Mouse (Mus musculus): ENCODE data around the gene Kifc3. TPM values are rescaled to one million over a fixed set of nuclear protein-coding genes. Genes with fewer than 3 reads are reported as not detected.

Kifc3 gene
- total and polyA plus RNA-seq, 3 experiments = 0.16 TPM; not detected in 2

- Histone ChIP-seq H3K36me3 (replicated peaks) (no peaks in the 10 kb centered on the region), H3K27me3 (ENCODE audit: insufficient read depth, low read length) (peaks cover 51% of the 10 kb centered on the region), H3K4me3 (ENCODE audit: low read depth, low read length) (no peak overlapping the region), H3K4me1 (ENCODE audit: insufficient read depth, low read depth, low read length) (no peaks in the 10 kb centered on the region), H3K9me3 (replicated peaks) (no peaks in the 10 kb centered on the region)
- DNase-seq (ENCODE audit: low spot score) = no peak
- ATAC-seq (ENCODE audit: extremely low read depth, insufficient number of reproducible peaks, low FRiP score, poor library complexity, severe bottlenecking) = no peak
- TF ChIP-seq CTCF (IDR thresholded peaks at IDR 0.05; ENCODE audit: low read depth, low read length) (no peak), TAL1 (conservative IDR thresholded peaks at IDR 0.05; ENCODE audit: low read depth, low read length) (no peak), GATA2 (IDR thresholded peaks at IDR 0.05; ENCODE audit: borderline replicate concordance, low read depth, low read length) (no peak), POLR2AphosphoS5 (IDR thresholded peaks at IDR 0.05; ENCODE audit: insufficient replicate concordance, low read depth, low read length) (no peak), GATA1 (IDR thresholded peaks at IDR 0.05; ENCODE audit: borderline replicate concordance, low read length) (no peak)
Measured at GRCm38 (mm10) chr8:95137201-95137600, 65.4 kb downstream of the Kifc3 start.

- DNase-seq (ENCODE audit: low spot score) = no peak
- no peak overlapping the region for H3K4me3 ChIP-seq (ENCODE audit: low read depth, low read length)
- no peaks in the 10 kb centered on the region for H3K9me3 ChIP-seq (replicated peaks)
- no peaks in the 10 kb centered on the region for H3K4me1 ChIP-seq (ENCODE audit: insufficient read depth, low read depth, low read length)
- TF ChIP-seq TAL1 (conservative IDR thresholded peaks at IDR 0.05; ENCODE audit: low read depth, low read length) (no peak), GATA2 (IDR thresholded peaks at IDR 0.05; ENCODE audit: borderline replicate concordance, low read depth, low read length) (no peak), POLR2AphosphoS5 (IDR thresholded peaks at IDR 0.05; ENCODE audit: insufficient replicate concordance, low read depth, low read length) (no peak), GATA1 (IDR thresholded peaks at IDR 0.05; ENCODE audit: borderline replicate concordance, low read length) (no peak), CTCF (IDR thresholded peaks at IDR 0.05; ENCODE audit: low read depth, low read length) (no peak)
- no peaks in the 10 kb centered on the region for H3K36me3 ChIP-seq (replicated peaks)
- ATAC-seq (ENCODE audit: extremely low read depth, insufficient number of reproducible peaks, low FRiP score, poor library complexity, severe bottlenecking) = no peak
- H3K27me3 ChIP-seq (ENCODE audit: insufficient read depth, low read length) = peaks cover 45% of the 10 kb centered on the region
Measured at GRCm38 (mm10) chr8:95136218-95136617, 66.4 kb downstream of the Kifc3 start.

GRCm38 (mm10) chr8:95135242-95135641, 67.4 kb downstream of the Kifc3 start:
- H3K4me3 ChIP-seq (ENCODE audit: low read depth, low read length) = no peak overlapping the region
- no peaks in the 10 kb centered on the region for H3K36me3 ChIP-seq (replicated peaks)
- H3K9me3 ChIP-seq (replicated peaks) = no peaks in the 10 kb centered on the region
- ATAC-seq (ENCODE audit: extremely low read depth, insufficient number of reproducible peaks, low FRiP score, poor library complexity, severe bottlenecking) (no peak), DNase-seq (ENCODE audit: low spot score) (no peak)
- TF ChIP-seq POLR2AphosphoS5 (IDR thresholded peaks at IDR 0.05; ENCODE audit: insufficient replicate concordance, low read depth, low read length) = no peak
- H3K4me1 ChIP-seq (ENCODE audit: insufficient read depth, low read depth, low read length) = no peaks in the 10 kb centered on the region
- peaks cover 40% of the 10 kb centered on the region for H3K27me3 ChIP-seq (ENCODE audit: insufficient read depth, low read length)

GRCm38 (mm10) chr8:95134186-95134585, 68.4 kb downstream of the Kifc3 start:
- no peak for DNase-seq (ENCODE audit: low spot score)
- H3K36me3 ChIP-seq (replicated peaks) = no peaks in the 10 kb centered on the region
- peaks cover 37% of the 10 kb centered on the region for H3K27me3 ChIP-seq (ENCODE audit: insufficient read depth, low read length)

GRCm38 (mm10) chr8:95131983-95132382, 70.6 kb downstream of the Kifc3 start:
- ATAC-seq (ENCODE audit: extremely low read depth, insufficient number of reproducible peaks, low FRiP score, poor library complexity, severe bottlenecking) = no peak
- H3K4me3 ChIP-seq (ENCODE audit: low read depth, low read length) = no peak overlapping the region
- DNase-seq (ENCODE audit: low spot score) = no peak
- H3K4me1 ChIP-seq (ENCODE audit: insufficient read depth, low read depth, low read length) = no peaks in the 10 kb centered on the region
- peaks cover 20% of the 10 kb centered on the region for H3K27me3 ChIP-seq (ENCODE audit: insufficient read depth, low read length)
- no peaks in the 10 kb centered on the region for H3K36me3 ChIP-seq (replicated peaks)
- H3K9me3 ChIP-seq (replicated peaks) = no peaks in the 10 kb centered on the region
- TF ChIP-seq GATA1 (IDR thresholded peaks at IDR 0.05; ENCODE audit: borderline replicate concordance, low read length) (no peak), TAL1 (conservative IDR thresholded peaks at IDR 0.05; ENCODE audit: low read depth, low read length) (no peak), GATA2 (IDR thresholded peaks at IDR 0.05; ENCODE audit: borderline replicate concordance, low read depth, low read length) (no peak), CTCF (IDR thresholded peaks at IDR 0.05; ENCODE audit: low read depth, low read length) (no peak), POLR2AphosphoS5 (IDR thresholded peaks at IDR 0.05; ENCODE audit: insufficient replicate concordance, low read depth, low read length) (no peak)

More at GRCm38 (mm10) chr8:95134186-95134585, 68.4 kb downstream of the Kifc3 start:
- ATAC-seq (ENCODE audit: extremely low read depth, insufficient number of reproducible peaks, low FRiP score, poor library complexity, severe bottlenecking) = no peak
- H3K4me3 ChIP-seq (ENCODE audit: low read depth, low read length) = no peak overlapping the region
- H3K4me1 ChIP-seq (ENCODE audit: insufficient read depth, low read depth, low read length) = no peaks in the 10 kb centered on the region
- TF ChIP-seq TAL1 (conservative IDR thresholded peaks at IDR 0.05; ENCODE audit: low read depth, low read length) = no peak
- no peak for TF ChIP-seq GATA1 (IDR thresholded peaks at IDR 0.05; ENCODE audit: borderline replicate concordance, low read length)
- TF ChIP-seq CTCF (IDR thresholded peaks at IDR 0.05; ENCODE audit: low read depth, low read length) = no peak
- TF ChIP-seq POLR2AphosphoS5 (IDR thresholded peaks at IDR 0.05; ENCODE audit: insufficient replicate concordance, low read depth, low read length) = no peak
- no peak for TF ChIP-seq GATA2 (IDR thresholded peaks at IDR 0.05; ENCODE audit: borderline replicate concordance, low read depth, low read length)
- no peaks in the 10 kb centered on the region for H3K9me3 ChIP-seq (replicated peaks)

GRCm38 (mm10) chr8:95130966-95131537, 71.6 kb downstream of the Kifc3 start:
- H3K9me3 ChIP-seq (replicated peaks) = no peaks in the 10 kb centered on the region
- no peak overlapping the region for H3K4me3 ChIP-seq (ENCODE audit: low read depth, low read length)
- ATAC-seq (ENCODE audit: extremely low read depth, insufficient number of reproducible peaks, low FRiP score, poor library complexity, severe bottlenecking) (no peak), DNase-seq (ENCODE audit: low spot score) (no peak)
- TF ChIP-seq GATA1 (IDR thresholded peaks at IDR 0.05; ENCODE audit: borderline replicate concordance, low read length) (no peak), POLR2AphosphoS5 (IDR thresholded peaks at IDR 0.05; ENCODE audit: insufficient replicate concordance, low read depth, low read length) (no peak), GATA2 (IDR thresholded peaks at IDR 0.05; ENCODE audit: borderline replicate concordance, low read depth, low read length) (no peak), TAL1 (conservative IDR thresholded peaks at IDR 0.05; ENCODE audit: low read depth, low read length) (no peak), CTCF (IDR thresholded peaks at IDR 0.05; ENCODE audit: low read depth, low read length) (no peak)
- no peaks in the 10 kb centered on the region for H3K4me1 ChIP-seq (ENCODE audit: insufficient read depth, low read depth, low read length)
- no peaks in the 10 kb centered on the region for H3K36me3 ChIP-seq (replicated peaks)
- H3K27me3 ChIP-seq (ENCODE audit: insufficient read depth, low read length) = peaks cover 19% of the 10 kb centered on the region
